Mouse (Mus musculus): Measurements from ENCODE around the gene Gm9048.
"Not testable (repeated sequence)": the region's sequence is repeated elsewhere in the genome, so short reads cannot be mapped to it uniquely, and the experiment has no call there.

Gm9048 gene

DNA sequence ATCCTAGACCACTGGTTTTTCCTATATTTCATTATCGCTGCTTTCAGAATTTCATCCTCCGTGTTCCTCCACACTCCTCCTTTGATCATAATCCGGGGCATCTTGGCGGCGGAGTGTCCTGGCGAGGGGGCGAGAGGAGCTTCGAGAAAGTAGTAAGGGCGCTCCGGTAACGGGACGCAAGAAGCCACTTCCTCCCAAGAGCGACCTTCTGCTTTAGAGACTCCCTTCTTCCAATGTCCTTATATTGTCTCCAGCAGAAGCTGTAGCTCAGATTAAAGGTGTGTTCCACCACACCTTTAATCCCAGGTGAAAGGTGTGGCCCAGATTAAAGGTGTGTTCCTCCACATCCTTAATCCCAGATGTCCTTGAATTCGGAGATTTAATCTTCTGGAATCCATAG is at the start of gene Gm9048:
Gm9048 (minus strand) TSS at position 101 of the 400 bp plus-strand sequence.
- not testable (repeated sequence) for DNase-seq (ENCODE audit: low spot score in 2 of 2)

DNA sequence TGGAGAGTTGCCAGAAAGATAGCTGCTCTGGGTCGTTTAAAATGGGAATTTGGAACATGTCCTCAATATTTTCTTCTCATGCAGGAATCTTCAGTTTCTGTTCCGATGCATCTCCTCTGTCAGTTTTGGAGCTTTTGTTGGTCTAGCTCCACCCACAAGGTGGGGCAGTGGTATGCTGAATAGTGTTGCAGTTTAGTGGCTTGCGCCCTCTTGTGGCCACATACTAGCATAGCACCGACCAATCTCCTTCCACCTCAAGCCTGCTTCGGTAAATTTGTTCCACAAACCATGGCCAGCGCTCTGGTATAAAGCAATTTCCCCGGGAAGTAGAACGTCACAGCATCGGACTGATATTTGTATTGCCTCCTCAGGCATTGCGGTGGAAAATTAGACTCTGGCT is 22.0 kb upstream of the Gm9048 start:
- DNase-seq (ENCODE audit: low spot score in 2 of 2): peak; percentile 84 to 87

DNA sequence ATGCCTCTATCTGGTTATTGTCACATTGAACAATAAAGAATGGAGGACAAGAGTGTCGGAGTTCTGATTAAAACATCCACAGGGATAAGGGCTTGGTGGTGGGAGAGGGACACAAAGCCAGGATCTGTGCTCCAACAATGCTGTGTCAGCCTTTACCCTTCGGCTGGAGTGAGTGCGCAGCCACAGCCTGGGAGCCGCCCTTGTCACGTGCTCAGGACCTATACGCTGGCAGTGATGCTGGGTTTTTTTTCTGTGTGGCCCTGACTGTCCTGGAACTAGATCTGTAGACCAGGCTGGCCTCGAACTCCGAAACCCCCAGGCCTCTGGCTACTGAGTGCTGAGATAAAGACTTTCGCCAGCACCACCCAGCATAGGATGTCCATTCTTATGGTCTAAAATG is 21.0 kb upstream of the Gm9048 start:
- DNase-seq (ENCODE audit: low spot score in 2 of 2): no peak

DNA sequence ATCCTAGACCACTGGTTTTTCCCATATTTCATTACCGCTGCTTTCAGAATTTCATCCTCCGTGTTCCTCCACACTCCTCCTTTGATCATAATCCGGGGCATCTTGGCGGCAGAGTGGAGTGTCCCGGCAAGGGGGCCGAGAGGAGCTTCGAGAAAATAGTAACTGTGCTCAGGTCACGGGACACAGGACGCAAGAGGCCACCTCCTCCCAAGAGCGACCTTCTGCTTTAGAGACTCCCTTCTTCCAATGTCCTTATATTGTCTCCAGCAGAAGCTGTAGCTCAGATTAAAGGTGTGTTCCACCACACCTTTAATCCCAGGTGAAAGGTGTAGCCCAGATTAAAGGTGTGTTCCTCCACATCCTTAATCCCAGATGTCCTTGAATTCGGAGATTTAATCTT is 5.5 kb upstream of the Gm9048 start, which contains the start of gene Gm9049:
Gm9049 (minus strand) TSS at position 101 of the 400 bp plus-strand sequence.
- not testable (repeated sequence) for DNase-seq (ENCODE audit: low spot score in 2 of 2)

DNA sequence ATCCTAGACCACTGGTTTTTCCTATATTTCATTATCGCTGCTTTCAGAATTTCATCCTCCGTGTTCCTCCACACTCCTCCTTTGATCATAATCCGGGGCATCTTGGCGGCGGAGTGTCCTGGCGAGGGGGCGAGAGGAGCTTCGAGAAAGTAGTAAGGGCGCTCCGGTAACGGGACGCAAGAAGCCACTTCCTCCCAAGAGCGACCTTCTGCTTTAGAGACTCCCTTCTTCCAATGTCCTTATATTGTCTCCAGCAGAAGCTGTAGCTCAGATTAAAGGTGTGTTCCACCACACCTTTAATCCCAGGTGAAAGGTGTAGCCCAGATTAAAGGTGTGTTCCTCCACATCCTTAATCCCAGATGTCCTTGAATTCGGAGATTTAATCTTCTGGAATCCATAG is 5.3 kb downstream of the Gm9048 start, which contains the start of gene Gm9046:
Gm9046 (minus strand) TSS at position 101 of the 400 bp plus-strand sequence.
- not testable (repeated sequence) for DNase-seq (ENCODE audit: low spot score in 2 of 2)

DNA sequence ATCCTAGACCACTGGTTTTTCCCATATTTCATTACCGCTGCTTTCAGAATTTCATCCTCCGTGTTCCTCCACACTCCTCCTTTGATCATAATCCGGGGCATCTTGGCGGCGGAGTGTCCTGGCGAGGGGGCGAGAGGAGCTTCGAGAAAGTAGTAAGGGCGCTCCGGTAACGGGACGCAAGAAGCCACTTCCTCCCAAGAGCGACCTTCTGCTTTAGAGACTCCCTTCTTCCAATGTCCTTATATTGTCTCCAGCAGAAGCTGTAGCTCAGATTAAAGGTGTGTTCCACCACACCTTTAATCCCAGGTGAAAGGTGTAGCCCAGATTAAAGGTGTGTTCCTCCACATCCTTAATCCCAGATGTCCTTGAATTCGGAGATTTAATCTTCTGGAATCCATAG is 10.7 kb downstream of the Gm9048 start, which contains the start of gene Gm9045:
Gm9045 (minus strand) TSS at position 101 of the 400 bp plus-strand sequence.
- DNase-seq (ENCODE audit: low spot score in 2 of 2): not testable (repeated sequence)

DNA sequence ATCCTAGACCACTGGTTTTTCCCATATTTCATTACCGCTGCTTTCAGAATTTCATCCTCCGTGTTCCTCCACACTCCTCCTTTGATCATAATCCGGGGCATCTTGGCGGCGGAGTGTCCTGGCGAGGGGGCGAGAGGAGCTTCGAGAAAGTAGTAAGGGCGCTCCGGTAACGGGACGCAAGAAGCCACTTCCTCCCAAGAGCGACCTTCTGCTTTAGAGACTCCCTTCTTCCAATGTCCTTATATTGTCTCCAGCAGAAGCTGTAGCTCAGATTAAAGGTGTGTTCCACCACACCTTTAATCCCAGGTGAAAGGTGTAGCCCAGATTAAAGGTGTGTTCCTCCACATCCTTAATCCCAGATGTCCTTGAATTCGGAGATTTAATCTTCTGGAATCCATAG is 16.2 kb downstream of the Gm9048 start, which contains the start of gene Gm9044:
Gm9044 (minus strand) TSS at position 101 of the 400 bp plus-strand sequence.
- not testable (repeated sequence) for DNase-seq (ENCODE audit: low spot score in 2 of 2)

DNA sequence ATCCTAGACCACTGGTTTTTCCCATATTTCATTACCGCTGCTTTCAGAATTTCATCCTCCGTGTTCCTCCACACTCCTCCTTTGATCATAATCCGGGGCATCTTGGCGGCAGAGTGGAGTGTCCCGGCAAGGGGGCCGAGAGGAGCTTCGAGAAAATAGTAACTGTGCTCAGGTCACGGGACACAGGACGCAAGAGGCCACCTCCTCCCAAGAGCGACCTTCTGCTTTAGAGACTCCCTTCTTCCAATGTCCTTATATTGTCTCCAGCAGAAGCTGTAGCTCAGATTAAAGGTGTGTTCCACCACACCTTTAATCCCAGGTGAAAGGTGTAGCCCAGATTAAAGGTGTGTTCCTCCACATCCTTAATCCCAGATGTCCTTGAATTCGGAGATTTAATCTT is 21.6 kb downstream of the Gm9048 start, which contains the start of gene Gm9040:
Gm9040 (minus strand) TSS at position 101 of the 400 bp plus-strand sequence.
- not testable (repeated sequence) for DNase-seq (ENCODE audit: low spot score in 2 of 2)

DNA sequence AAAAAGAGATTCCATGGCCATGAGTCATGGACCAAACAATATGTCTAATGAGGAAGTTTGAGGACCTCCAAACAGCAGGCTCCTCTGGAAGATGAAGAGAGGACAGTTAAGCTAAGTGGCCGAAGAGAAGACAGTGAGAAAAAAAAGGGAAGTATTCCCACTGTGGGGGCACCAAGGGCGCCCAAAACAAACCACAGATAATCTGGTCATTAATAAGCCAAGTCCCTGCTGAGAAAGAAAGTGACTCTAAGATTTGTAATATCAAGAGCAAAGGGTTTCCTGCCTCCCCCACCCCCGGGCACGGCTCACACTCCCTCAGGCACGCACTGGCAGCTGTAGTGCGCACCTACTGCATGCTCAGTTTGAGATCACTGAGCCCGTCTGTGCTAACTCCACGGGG is 29.5 kb downstream of the Gm9048 start:
- DNase-seq (ENCODE audit: low spot score in 2 of 2): no peak

DNA sequence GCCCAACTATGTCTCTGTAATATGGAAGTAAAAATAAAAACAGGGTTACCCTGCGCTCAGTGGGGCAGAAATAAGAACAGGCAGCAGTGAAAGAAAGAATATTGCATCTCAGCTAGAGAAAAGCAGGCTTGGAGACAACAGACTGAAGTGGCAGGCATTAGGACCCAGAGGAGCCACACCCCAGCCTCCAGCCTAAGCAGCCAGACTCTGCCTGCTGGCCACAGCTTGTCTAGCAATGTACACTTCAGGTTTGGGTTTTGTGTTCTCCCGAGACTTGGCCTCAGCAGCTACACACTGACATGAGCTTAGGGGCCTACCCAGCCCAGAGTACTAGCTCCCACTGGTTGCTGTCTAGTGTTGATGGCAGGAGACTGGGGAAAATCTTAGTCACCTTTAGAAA is 46.3 kb downstream of the Gm9048 start:
- DNase-seq (ENCODE audit: low spot score in 2 of 2): not testable (repeated sequence)
